Mouse (Mus musculus) cerebellum, adult 2 months (tissue): ENCODE measurements around the gene Nop2.

Experiments
- CTCF ChIP-seq: fragments of 200-500 bp; IDR thresholded peaks from 2 replicates; pipeline ENCODE4 v1.5.1; 2011; ENCODE audit warnings: low read depth, mild to moderate bottlenecking, control low read depth, low read length, moderate library complexity, borderline replicate concordance; ENCODE audit not compliant: insufficient read depth
- POLR2A ChIP-seq: fragments of 200-500 bp; IDR thresholded peaks from 2 replicates; pipeline ENCODE4 v1.6.1; 2011; ENCODE audit warnings: low read length, control low read depth, borderline replicate concordance; ENCODE audit not compliant: insufficient read depth

DNA sequence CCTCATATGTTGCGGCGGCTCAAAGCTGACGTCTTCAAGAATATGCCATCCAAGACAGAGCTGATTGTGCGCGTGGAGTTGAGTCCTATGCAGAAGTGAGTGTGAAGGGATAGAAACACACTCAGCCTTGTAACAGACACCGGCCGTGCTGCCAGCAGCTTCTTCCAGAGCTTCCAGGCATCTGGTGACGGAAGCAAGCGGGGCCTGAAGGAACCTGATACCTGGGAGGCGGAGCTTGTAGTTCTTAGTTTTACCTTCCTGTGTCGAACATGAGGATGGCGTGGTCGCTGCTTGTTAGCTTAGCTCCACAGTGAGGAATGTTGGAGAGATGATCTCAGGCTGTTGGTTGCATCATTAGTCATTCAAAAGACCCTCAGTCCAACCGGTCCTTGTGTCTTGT is 22.3 kb upstream of the Nop2 start:
- TF ChIP-seq CTCF (no peak), POLR2A (no peak)
